Mouse (Mus musculus) heart, postnatal 0 days (tissue): ENCODE measurements around the gene Numa1. TPM values are rescaled to one million over a fixed set of nuclear protein-coding genes. Genes with fewer than 3 reads are reported as not detected.
"Not testable (repeated sequence)": the region's sequence is repeated elsewhere in the genome, so short reads cannot be mapped to it uniquely, and the experiment has no call there.

Source experiments
- ATAC-seq: fragments of 200-750 bp; cut with Nextera tagmentation; 2 replicates; pipeline ENCODE4 v1.8.0; 2017; ENCODE audit warnings: low read depth, moderate number of reproducible peaks, moderate library complexity; ENCODE audit not compliant: insufficient read depth
- DNase-seq: peaks from one replicate; pipeline ENCODE4 v3.0.0-alpha.2; 2016; ENCODE audit warnings: low spot score
- H3K27ac ChIP-seq: fragments of 300-500 bp; sonication (generic); 2 replicates; pipeline ENCODE4 v1.5.1; 2014; ENCODE audit warnings: low read depth, mild to moderate bottlenecking
- H3K27me3 ChIP-seq: fragments of 300-500 bp; sonication (generic); 2 replicates; pipeline ENCODE4 v1.6.1; 2014; ENCODE audit warnings: low read length, mixed read lengths; ENCODE audit not compliant: control insufficient read depth, insufficient read depth
- H3K36me3 ChIP-seq: fragments of 300-500 bp; sonication (generic); replicated peaks from 2 replicates; pipeline ENCODE4 v1.6.1; 2014; ENCODE audit warnings: low read length, mixed read lengths; ENCODE audit not compliant: control insufficient read depth, insufficient read depth
- H3K4me1 ChIP-seq: fragments of 300-500 bp; sonication (generic); 2 replicates; pipeline ENCODE4 v1.6.1; 2014; ENCODE audit warnings: antibody characterized with exemption; ENCODE audit not compliant: control insufficient read depth, insufficient read depth
- H3K4me2 ChIP-seq: fragments of 300-500 bp; sonication (generic); 2 replicates; pipeline ENCODE4 v1.6.1; 2014; ENCODE audit warnings: low read depth, mild to moderate bottlenecking, low read length, moderate library complexity
- H3K4me3 ChIP-seq: fragments of 300-500 bp; sonication (generic); 2 replicates; pipeline ENCODE4 v1.5.1; 2014; ENCODE audit warnings: low read depth, low read length
- H3K9ac ChIP-seq: fragments of 300-500 bp; sonication (generic); replicated peaks from 2 replicates; pipeline ENCODE4 v1.6.1; 2014; ENCODE audit warnings: low read depth, low read length, mixed read lengths
- H3K9me3 ChIP-seq: fragments of 300-500 bp; sonication (generic); replicated peaks from 2 replicates; pipeline ENCODE4 v1.6.1; 2016; ENCODE audit warnings: low read length; ENCODE audit not compliant: control insufficient read depth
- CTCF ChIP-seq: IDR thresholded peaks from 2 replicates; pipeline ENCODE4 v1.5.1; 2016; ENCODE audit warnings: antibody characterized with exemption, control low read depth, low read depth
- EP300 ChIP-seq: IDR thresholded peaks from 2 replicates; pipeline ENCODE4 v1.6.1; 2016; ENCODE audit warnings: antibody characterized with exemption, low read depth
- WGBS: fragments of 180-500 bp; shearing (Covaris S2); extraction: QIAGEN DNeasy Blood & Tissue Kit; methylation state at CpG from one replicate; pipeline ENCODE4 v1.1.7; 2014; 5-methylcytosine and 5-hydroxymethylcytosine counted together
- polyA plus RNA-seq: library from polyadenylated mRNA; unstranded; fragments of >200 nt; fragmentation: Nextera tagmentation; extraction: Ambion mirVana; gene quantifications from 2 replicates; pipeline ENCODE4 v1.2.1, GENCODE M21; 2015
- total RNA-seq: library from RNA; depleted of rRNA; stranded (reverse); fragments of >200 nt; gene quantifications from 2 replicates; pipeline ENCODE4 v1.2.3, GENCODE M21; 2014; ENCODE audit warnings: low replicate concordance

The Numa1 gene
- total and polyA plus RNA-seq, 2 experiments from 2014 or later, result 23.4 to 75.3 TPM

GRCm38 (mm10) chr7:101938348-101938747 is 4.4 kb downstream of the Numa1 start:
- Histone ChIP-seq H3K27me3 (no peaks in the 10 kb centered on the region), H3K36me3 (no peaks in the 10 kb centered on the region; the same call in 1 of the 2 replicates), H3K27ac (no peak overlapping the region), H3K4me1 (peaks cover 9% of the 10 kb centered on the region), H3K9me3 (no peaks in the 10 kb centered on the region), H3K4me3 (no peak overlapping the region), H3K4me2 (no peak overlapping the region), H3K9ac (no peak overlapping the region)
- no peak for DNase-seq
- no peak for TF ChIP-seq CTCF
- no peak for TF ChIP-seq EP300
- 56% methylated on average over 2 of the region's 2 CpGs for WGBS
- ATAC-seq, result no peak

GRCm38 (mm10) chr7:101939758-101940157 is 5.8 kb downstream of the Numa1 start:
- ATAC-seq, result no peak
- no peak for DNase-seq
- 89% methylated on average over 4 of the region's 4 CpGs for WGBS
- no peak overlapping the region for H3K9ac ChIP-seq
- no peaks in the 10 kb centered on the region; the same call in 1 of the 2 replicates for H3K36me3 ChIP-seq
- H3K4me1 ChIP-seq, result peaks cover 4% of the 10 kb centered on the region; the same call in 1 of the 2 replicates
- H3K4me2 ChIP-seq, result no peak overlapping the region
- H3K27ac ChIP-seq, result no peak overlapping the region
- no peak overlapping the region for H3K4me3 ChIP-seq
- no peaks in the 10 kb centered on the region for H3K27me3 ChIP-seq
- TF ChIP-seq CTCF, result no peak
- TF ChIP-seq EP300, result no peak
- H3K9me3 ChIP-seq, result no peaks in the 10 kb centered on the region

- DNase-seq, H3K27me3 ChIP-seq, H3K36me3 ChIP-seq, H3K9ac ChIP-seq, H3K27ac ChIP-seq, H3K4me1 ChIP-seq, ATAC-seq, H3K4me2 ChIP-seq, H3K4me3 ChIP-seq, H3K9me3 ChIP-seq: not testable (repeated sequence)
- 87% methylated on average over 5 of the region's 5 CpGs for WGBS
These were observed 15.1 kb downstream of the Numa1 start for GRCm38 (mm10) chr7:101949008-101949407.

GRCm38 (mm10) chr7:101951648-101952047 is 17.7 kb downstream of the Numa1 start:
- DNase-seq, result no peak

GRCm38 (mm10) chr7:101952098-101952497 is 18.2 kb downstream of the Numa1 start:
- H3K4me2 ChIP-seq, result no peak overlapping the region
- DNase-seq (no peak), ATAC-seq (no peak)
- 47% methylated on average over 2 of the region's 2 CpGs for WGBS
- no peaks in the 10 kb centered on the region for H3K9me3 ChIP-seq
- H3K4me3 ChIP-seq, result no peak overlapping the region
- no peaks in the 10 kb centered on the region for H3K4me1 ChIP-seq
- TF ChIP-seq EP300 (no peak), CTCF (no peak)
- no peaks in the 10 kb centered on the region for H3K36me3 ChIP-seq
- H3K27me3 ChIP-seq, result no peaks in the 10 kb centered on the region
- 0 out of 2 replicates have a peak overlapping the region, but pooled peaks have one; percentile 4 for H3K27ac ChIP-seq
- no peak overlapping the region for H3K9ac ChIP-seq

More at GRCm38 (mm10) chr7:101951648-101952047, 17.7 kb downstream of the Numa1 start:
- Histone ChIP-seq H3K27ac (no peak overlapping the region), H3K4me2 (no peak overlapping the region), H3K9me3 (no peaks in the 10 kb centered on the region), H3K27me3 (no peaks in the 10 kb centered on the region), H3K36me3 (no peaks in the 10 kb centered on the region), H3K9ac (no peak overlapping the region), H3K4me3 (no peak overlapping the region), H3K4me1 (no peaks in the 10 kb centered on the region)
- 68% methylated on average over 1 of the region's 1 CpGs for WGBS
- TF ChIP-seq CTCF (no peak), EP300 (no peak)
- no peak for ATAC-seq

GRCm38 (mm10) chr7:101954163-101954562 is 20.3 kb downstream of the Numa1 start:
- Histone ChIP-seq H3K9ac (no peak overlapping the region), H3K4me1 (no peaks in the 10 kb centered on the region), H3K4me2 (no peak overlapping the region), H3K36me3 (no peaks in the 10 kb centered on the region), H3K27me3 (no peaks in the 10 kb centered on the region), H3K4me3 (no peak overlapping the region), H3K9me3 (no peaks in the 10 kb centered on the region), H3K27ac (no peak overlapping the region)
- no peak for ATAC-seq
- no peak for DNase-seq
- 82% methylated on average over 2 of the region's 2 CpGs for WGBS
- TF ChIP-seq EP300, result no peak
